Mouse (Mus musculus): ENCODE results near the gene Dda1.

DNA sequence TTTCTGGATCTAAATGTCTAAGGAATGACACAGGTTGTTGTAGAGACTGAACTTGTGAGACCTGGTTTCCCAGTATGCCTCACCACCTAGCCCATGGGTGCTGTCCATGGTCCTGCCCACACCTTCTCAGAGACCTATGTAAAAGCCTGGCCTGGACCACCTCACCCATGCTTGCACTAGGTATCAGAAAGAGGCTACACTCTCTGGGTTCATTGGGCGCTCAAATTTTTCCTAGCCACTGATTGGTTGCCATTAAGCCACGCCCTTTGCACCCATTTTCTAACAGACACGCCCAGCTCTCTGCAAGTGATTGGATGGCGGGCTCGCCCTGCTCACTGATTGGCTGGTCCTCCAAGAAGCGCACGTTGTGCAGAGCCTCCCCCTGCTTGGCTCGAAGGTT, 14.9 kb downstream of the Dda1 start:
- TF ChIP-seq POLR2A (IDR thresholded peaks at IDR 0.05; ENCODE audit: insufficient read depth, low read length) (no peak), CTCF (IDR thresholded peaks at IDR 0.05; ENCODE audit: low read depth, low read length) (no peak), EP300 (IDR thresholded peaks at IDR 0.05; ENCODE audit: insufficient read depth, low read depth, low read length) (no peak; the same call in 1 of the 2 replicates)

All from ES-Bruce4 (cell line).